Mouse (Mus musculus) B cell, adult 2 months (primary cell): ENCODE results near the gene Iqsec3.

Source experiments
- DNase-seq, 2 experiments: peaks; one replicate each; pipeline ENCODE4 v3.0.0; 2022

Gene Iqsec3

DNA sequence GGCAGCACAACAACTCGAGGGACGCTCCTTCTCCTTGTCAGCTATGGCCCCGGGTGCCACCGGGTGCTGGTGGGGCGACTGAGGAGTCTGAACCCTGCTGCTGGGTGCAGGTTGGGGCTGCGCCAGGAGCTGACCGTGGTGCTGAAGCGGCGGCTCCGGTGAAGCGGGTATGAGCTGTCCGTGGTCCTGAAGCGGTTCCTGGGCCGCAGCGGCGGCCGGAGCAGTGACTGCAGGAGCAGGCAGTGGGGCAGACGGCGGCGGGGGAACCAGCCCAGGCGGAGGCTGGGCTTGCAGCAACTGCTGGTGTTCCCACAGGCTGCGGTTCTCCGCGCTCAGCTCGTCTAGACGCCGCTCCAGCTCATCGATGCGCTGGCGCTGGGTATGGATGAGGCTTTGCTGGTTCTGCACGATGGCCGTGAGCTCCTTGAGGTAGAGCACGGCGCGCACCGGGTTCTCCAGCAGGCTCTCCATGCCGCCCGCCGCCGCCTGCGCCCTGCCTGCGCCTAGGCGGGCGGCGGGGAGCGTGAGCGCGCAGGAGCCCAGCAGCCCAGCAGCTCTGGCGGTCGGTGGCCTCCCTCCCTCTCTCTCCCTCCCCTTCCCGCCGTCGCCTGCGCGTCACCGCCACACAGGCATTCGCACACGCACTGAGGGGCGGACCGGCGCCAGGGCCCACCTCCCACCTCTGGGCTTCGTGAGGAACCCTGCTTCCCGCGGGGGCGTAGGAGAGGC lies at the start of gene Iqsec3:
TSS of gene Iqsec3 (minus strand) at position 586 of the 729 bp plus-strand sequence.
- DNase-seq: peak; percentile 69 to 71

DNA sequence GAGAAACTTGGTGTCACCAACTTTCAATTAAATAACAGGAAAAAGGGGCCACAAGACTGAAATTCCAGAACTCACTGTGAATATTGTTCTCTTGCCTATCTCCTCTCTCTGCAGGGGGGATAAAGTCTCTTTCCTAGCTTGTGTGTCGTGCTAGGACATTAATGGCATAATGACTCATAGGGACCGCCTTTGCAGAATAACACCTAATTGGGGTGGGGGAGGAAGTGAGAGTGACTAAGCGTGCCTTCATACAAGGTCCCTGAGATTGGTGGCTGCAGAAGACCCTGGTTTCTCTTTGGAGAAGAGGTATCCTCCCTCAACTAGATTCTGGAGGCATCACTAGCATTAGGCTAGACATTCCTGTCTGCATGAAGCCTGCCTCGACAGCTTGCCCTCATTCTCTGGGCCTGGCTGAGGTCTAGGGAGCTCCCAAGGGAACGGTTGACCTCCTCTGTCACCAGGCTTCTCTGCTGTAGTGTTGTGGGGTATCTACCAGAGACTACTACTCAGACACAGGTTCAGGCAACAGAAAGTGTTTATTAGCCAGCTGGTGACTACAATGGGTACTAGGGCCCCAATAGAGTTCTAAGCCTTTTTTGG lies 48.7 kb upstream of the Iqsec3 start:
- no peak for DNase-seq

- no peak for DNase-seq
Measured at GRCm38 (mm10) chr6:121521030-121521429, 47.6 kb upstream of the Iqsec3 start.

DNA sequence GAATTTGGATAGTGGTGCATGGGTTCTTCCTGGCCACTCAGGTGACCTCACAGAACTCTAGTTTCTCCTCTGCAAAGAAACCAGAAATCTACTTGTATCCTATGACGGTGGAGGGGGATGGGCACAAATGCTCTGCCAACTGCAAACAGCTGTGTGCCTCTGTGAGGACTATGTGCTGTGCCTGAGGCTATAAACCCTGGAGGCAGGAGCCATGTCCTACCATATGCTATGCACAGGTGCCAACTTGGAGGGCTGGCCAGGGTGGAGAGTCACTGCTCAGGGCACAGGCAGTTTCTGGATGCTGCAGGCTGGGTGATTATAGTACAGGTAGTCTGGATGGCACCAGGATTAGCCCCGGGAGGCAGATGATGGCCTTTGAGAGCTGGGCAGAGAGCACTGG lies 46.4 kb upstream of the Iqsec3 start:
- DNase-seq: no peak

DNA sequence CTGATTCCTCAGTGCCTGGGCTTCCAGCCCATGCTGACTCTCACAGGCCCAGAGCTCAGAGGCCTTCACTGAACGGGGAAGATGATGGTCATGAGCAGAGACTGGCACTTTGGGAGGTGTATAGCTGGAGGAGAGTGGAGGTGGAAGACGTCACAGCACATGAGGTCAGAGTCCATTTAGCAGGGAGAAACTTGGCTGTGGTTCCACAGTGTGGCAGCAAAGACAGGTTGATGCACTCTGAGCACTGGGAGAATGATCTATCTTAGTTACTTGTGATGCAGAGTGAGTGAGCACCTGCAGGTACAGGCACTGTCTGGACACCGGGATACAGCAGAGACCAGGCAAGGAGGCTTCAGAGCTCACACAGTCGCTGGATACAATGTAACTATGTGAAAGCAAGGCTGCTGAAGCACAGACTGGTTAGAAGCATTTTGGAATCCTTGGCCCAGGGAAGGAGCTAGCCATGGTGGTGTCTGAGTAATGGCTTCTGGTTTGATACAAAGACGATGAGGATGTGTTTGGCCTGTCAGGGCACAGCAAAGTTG lies 45.9 kb upstream of the Iqsec3 start:
- DNase-seq: no peak

GRCm38 (mm10) chr6:121517726-121518125 lies 44.2 kb upstream of the Iqsec3 start:
- no peak for DNase-seq

GRCm38 (mm10) chr6:121510381-121510780 lies 36.9 kb upstream of the Iqsec3 start:
- DNase-seq: no peak

DNA sequence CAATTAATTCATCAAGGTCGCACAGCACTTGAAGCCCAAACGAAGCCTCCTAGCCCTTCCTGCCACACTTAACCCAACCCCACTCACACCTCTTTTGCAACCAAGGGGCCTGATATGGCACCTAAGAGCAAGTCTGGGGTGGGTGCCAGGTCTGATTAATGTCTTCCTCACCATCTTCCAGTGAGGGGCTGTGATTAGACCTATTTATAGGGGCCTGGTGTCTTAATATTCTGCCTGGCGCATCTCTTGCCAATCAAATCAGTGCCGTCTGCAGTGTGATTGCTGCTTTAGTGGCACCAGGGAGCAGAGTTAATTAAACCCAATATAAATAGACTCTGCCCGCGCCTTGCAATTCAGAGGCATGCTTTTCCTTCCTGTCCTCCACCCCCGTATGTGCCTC lies 36.4 kb upstream of the Iqsec3 start:
- no peak for DNase-seq

GRCm38 (mm10) chr6:121508266-121508665 lies 34.8 kb upstream of the Iqsec3 start:
- DNase-seq: no peak

GRCm38 (mm10) chr6:121501044-121501638 lies 27.7 kb upstream of the Iqsec3 start:
- no peak for DNase-seq

DNA sequence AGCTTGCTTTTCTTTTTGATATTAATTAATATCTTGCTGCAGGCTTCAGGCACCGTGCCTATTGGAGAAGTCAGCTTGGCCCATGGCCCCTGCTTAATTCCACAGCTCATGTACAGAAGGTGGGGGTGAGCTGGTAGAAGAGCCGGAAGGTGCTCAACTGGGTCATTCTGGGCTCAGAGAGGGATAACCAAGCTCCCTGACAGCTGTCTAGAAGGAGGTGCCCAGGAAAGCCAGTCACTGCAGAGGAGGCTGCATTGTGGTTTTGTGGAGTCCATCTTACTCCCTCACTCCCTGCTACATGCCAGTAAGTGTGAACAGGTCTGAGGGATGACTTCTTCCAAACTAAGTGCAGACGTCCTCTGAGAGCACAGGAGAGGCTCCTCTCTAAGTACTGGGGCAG lies 26.4 kb upstream of the Iqsec3 start:
- no peak for DNase-seq

DNA sequence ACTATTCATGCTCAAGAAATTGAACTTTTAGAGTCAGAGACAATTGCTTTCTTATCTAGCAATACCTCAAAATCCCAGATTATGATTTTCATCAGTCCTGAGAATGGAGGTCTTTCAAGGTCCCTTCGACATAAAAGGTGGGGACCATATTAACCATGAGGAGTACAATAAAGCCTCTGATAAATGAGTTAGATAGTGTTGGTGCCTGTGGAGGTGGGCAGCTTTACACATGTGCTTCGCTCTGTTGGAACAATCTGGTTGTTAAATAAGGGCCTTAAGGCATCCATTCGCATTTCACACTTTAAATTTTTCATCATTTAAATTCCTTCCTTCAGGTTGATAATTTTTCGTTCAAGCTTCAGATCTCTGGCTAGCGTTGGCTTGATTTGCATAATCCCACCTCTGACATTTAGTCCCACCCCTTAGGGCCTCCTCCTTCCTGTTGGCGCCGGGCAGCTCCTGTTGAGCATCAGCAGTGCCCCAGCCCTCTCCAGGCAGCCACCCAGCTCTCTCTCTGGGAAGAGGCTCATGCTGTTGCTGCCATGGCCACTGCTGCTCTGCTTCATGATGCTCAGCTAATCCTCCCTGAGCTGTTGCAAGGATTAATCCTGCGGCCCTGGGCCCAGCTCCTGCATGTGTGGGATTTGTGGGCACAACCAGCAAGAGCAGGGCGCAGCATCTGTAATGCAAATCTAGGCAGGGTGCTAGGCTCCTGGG lies 25.5 kb upstream of the Iqsec3 start:
- no peak for DNase-seq

DNA sequence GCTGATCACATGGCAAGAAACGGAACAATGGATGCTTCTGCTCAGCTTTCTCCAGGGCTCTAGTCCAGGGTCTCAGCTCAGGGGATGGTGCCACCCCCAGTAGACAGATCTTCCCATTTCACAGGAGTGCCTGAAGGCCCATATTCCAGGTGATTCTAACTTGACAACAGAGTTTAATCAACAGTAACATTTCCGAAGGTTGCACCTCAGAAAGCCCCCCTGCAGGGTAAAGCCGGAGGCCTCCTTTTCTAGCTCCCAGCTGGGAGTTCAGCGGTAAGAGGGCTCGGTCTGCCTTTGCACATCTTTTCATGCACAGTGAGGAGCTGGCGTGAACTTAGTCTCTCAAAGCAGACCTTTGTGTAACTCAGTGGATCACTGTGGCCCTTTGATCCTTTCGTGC lies 22.1 kb upstream of the Iqsec3 start:
- no peak for DNase-seq

GRCm38 (mm10) chr6:121495026-121495425 lies 21.5 kb upstream of the Iqsec3 start:
- no peak for DNase-seq

DNA sequence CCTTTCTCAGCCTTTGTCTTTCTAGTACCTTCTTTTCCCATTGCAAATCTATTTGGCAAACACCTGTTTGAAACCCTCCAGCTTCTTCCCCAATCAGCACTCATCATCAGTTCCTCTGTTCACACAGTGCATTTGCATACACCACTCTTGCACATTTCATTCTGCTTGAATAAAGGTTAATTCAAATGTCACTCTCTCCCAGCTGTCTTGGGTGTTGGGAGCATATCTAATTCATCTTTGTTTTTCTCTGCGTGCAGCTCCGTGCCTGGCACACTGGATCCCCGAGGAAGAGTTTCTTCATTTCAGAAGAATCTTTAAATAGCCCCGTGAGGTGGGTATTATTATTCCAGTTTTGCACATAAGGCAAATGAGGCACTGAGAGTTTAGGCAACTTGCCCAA lies 20.8 kb upstream of the Iqsec3 start:
- DNase-seq: no peak

GRCm38 (mm10) chr6:121491339-121491738 lies 17.9 kb upstream of the Iqsec3 start:
- no peak for DNase-seq

GRCm38 (mm10) chr6:121472273-121472672 lies 1.2 kb downstream of the Iqsec3 start:
- DNase-seq: no peak

DNA sequence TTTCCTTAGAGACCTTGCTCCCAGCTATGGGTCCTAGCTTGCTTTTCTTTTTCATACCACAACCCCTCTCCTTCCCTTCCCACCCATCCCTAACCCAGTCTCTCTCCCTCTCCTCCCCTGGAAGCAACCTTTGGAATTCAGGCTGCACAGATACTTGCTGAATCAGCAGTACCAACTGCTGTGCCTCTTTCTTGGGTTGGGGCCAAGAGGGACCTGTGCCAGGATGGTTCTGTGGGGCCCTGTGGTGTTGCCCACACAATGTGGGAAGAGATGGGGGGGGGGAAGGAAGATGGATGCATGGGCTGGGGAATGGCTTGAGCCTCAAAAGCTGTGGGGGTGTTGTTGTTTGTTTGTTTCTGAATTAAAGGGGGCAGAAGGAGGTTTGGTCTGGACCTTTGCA lies 5.2 kb downstream of the Iqsec3 start:
- DNase-seq: no peak

DNA sequence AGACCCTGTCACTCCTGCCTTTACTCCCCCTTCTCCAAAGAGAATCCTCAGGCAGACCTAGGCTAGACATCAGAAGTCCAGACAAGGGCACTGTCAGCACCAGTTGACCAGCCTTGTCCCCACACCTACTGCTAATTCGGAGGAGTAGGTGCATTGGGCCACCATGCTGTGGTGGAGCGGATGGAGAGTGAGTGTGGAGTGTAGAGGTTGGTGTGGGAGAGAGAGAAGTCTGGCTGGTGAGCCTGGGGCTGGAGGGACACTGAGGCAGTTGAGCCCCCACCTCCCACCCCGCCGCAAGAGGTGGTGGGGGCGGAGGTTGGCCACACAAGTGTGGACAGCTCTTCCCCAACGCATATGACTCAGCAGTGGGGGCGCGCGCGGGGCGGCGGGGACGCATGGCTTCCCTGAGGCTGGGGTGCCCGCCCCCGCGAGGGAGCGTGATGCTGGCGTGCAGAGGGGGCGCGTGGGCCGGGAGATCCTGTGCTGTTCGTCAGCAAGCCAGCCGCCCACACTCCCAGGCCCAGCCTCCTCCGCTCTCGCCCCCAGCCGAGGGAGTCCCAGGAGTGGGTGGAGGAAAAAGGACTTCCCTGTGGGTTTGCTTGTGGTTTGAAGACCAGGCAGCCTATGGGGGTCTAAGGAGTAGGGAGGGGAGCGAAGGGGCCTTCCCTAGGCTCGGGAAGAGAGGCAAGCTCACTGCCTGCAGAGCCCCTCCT lies 10.7 kb downstream of the Iqsec3 start:
- no peak for DNase-seq

DNA sequence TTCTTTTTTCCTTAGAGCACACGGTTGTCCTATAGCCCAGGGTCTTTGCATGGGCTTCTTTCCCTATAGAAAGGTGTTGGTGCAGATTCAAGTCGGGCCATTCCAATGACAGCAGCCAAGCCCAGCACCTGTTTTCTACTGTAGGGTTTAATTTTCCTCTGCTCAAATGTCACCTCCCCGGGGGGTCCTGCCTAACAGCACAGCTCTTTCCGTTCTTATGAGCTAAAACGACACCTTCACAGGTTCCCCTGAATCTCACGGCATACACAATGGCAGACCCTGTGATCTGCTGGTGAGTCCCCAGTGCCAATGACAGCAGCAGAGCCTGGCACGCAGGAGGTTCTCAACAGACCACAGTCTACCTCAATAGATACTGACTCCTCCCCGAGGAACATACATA lies 16.1 kb downstream of the Iqsec3 start:
- no peak for DNase-seq

- DNase-seq: no peak
Measured at GRCm38 (mm10) chr6:121456651-121457050, 16.8 kb downstream of the Iqsec3 start.

GRCm38 (mm10) chr6:121454549-121455494 lies 18.7 kb downstream of the Iqsec3 start:
- no peak for DNase-seq
